11 mouse cellular contexts compared by ENCODE assay signal in genomic region chr5:35687098-35687497, GRCm38 (mm10). TPM values are rescaled to one million over a fixed set of nuclear protein-coding genes. Genes with fewer than 3 reads are reported as not detected.
DNase-seq lines count a peak whose midpoint lies in the region; ATAC-seq and TF ChIP-seq lines count a peak whose summit lies in the region.
"Had no signal": no experiment of that assay in that cellular context is flagged by ENCODE, and none has a peak within 500 bp of the region (broad histone marks: within the 10 kb centered on the region; RNA-seq: fewer than 3 reads in every experiment).

No protein-coding gene starts in this region.

- no peak for DNase-seq in heart, adult 9 months (ENCODE audit: low spot score in 2 of 2)
- peak; percentile 26 for DNase-seq in lung, postnatal 0 days (ENCODE audit: low spot score)
- DNase-seq in lung, postnatal 25 days (ENCODE audit: low spot score): no peak
- DNase-seq in left cerebral cortex, adult 18-20 months (ENCODE audit: low spot score in 2 of 2): no peak
- DNase-seq in right cerebral cortex, postnatal 36 days (ENCODE audit: low spot score in 2 of 2): no peak
- DNase-seq: right cerebral cortex, adult 18-20 months had no signal

- no peaks in the 10 kb centered on the region for H3K36me3 ChIP-seq in heart, embryonic 14.5 days (ENCODE audit: control insufficient read depth, insufficient read depth, low read length)
- no peaks in the 10 kb centered on the region for H3K36me3 ChIP-seq in lung, postnatal 0 days (ENCODE audit: insufficient read depth, low read length)
- no peaks in the 10 kb centered on the region for H3K36me3 ChIP-seq in embryonic facial prominence, embryonic 13.5 days
- H3K36me3 ChIP-seq: embryonic facial prominence, embryonic 12.5 days had no signal

- peak; percentile 74 for ATAC-seq in heart, embryonic 14.5 days (ENCODE audit: insufficient number of reproducible peaks, insufficient read depth, low FRiP score, low read depth)
- peak; percentile 56 for ATAC-seq in lung, postnatal 0 days
- ATAC-seq in embryonic facial prominence, embryonic 13.5 days (ENCODE audit: insufficient number of reproducible peaks, insufficient read depth, low FRiP score, low TSS enrichment, low read depth): 0 out of 2 replicates have a peak, but pooled peaks have one; percentile 48
- ATAC-seq in megakaryocyte progenitor cell, adult 5-6 weeks (replicated peaks; ENCODE audit: poor library complexity): peak; percentile 34; the same call in 1 of the 2 replicates

- no peak for TF ChIP-seq CTCF in lung, postnatal 0 days (IDR thresholded peaks at IDR 0.05)

- H3K9me3 ChIP-seq in heart, embryonic 14.5 days (ENCODE audit: control insufficient read depth, low read length): no peaks in the 10 kb centered on the region
- H3K9me3 ChIP-seq in lung, postnatal 0 days (ENCODE audit: low read length): no peaks in the 10 kb centered on the region
- H3K9me3 ChIP-seq in embryonic facial prominence, embryonic 13.5 days: no peaks in the 10 kb centered on the region
- H3K9me3 ChIP-seq: embryonic facial prominence, embryonic 12.5 days had no signal

- peak overlapping the region; percentile 22; the same call in 1 of the 2 replicates for H3K9ac ChIP-seq in heart, embryonic 14.5 days (ENCODE audit: low read length)
- H3K9ac ChIP-seq in lung, postnatal 0 days (replicated peaks; ENCODE audit: low read depth): no peak overlapping the region
- no peak overlapping the region for H3K9ac ChIP-seq in embryonic facial prominence, embryonic 13.5 days
- H3K9ac ChIP-seq: embryonic facial prominence, embryonic 12.5 days had no signal

- H3K4me2 ChIP-seq in heart, embryonic 14.5 days (ENCODE audit: low read length): no peak overlapping the region
- no peak overlapping the region for H3K4me2 ChIP-seq in lung, postnatal 0 days (replicated peaks; ENCODE audit: low read depth, low read length)
- H3K4me2 ChIP-seq in embryonic facial prominence, embryonic 13.5 days: no peak overlapping the region
- H3K4me2 ChIP-seq: embryonic facial prominence, embryonic 12.5 days had no signal

- peaks cover 62 to 66% of the 10 kb centered on the region in 2 experiments for H3K4me1 ChIP-seq in heart, embryonic 14.5 days (ENCODE audit: control insufficient read depth in 2 of 2, insufficient read depth in 2 of 2, low read length in 2 of 2)
- H3K4me1 ChIP-seq in lung, postnatal 0 days (ENCODE audit: insufficient read depth, low read depth, low read length): no peaks in the 10 kb centered on the region
- peaks cover 28% of the 10 kb centered on the region for H3K4me1 ChIP-seq in embryonic facial prominence, embryonic 13.5 days

- H3K27me3 ChIP-seq in heart, embryonic 14.5 days (ENCODE audit: control insufficient read depth, insufficient read depth, low read length): 0 out of 2 replicates have a peak, but pooled peaks cover under 1% of the 10 kb centered on the region
- no peaks in the 10 kb centered on the region for H3K27me3 ChIP-seq in lung, postnatal 0 days (replicated peaks; ENCODE audit: insufficient read depth, low read length)
- no peaks in the 10 kb centered on the region for H3K27me3 ChIP-seq in embryonic facial prominence, embryonic 13.5 days
- H3K27me3 ChIP-seq: embryonic facial prominence, embryonic 12.5 days had no signal

- WGBS in heart, embryonic 14.5 days: 31% methylated on average over 5 of the region's 5 CpGs
- whole genome bisulfite sequencing in lung, postnatal 0 days: 47% methylated on average over 5 of the region's 5 CpGs
- WGBS in embryonic facial prominence, embryonic 13.5 days: 45% methylated on average over 5 of the region's 5 CpGs

- H3K27ac ChIP-seq in heart, embryonic 14.5 days (replicated peaks in 1 of 2; ENCODE audit: control insufficient read depth in 1 of 2, insufficient read depth in 1 of 2, low read depth in 2 of 2, low read length in 2 of 2): peak overlapping the region; percentile 75 to 76
- no peak overlapping the region for H3K27ac ChIP-seq in lung, postnatal 0 days (ENCODE audit: low read length)
- H3K27ac ChIP-seq in embryonic facial prominence, embryonic 13.5 days: no peak overlapping the region; the same call in 1 of the 2 replicates
- H3K27ac ChIP-seq: embryonic facial prominence, embryonic 12.5 days; left cerebral cortex, adult 2 months had no signal

- H3K4me3 ChIP-seq in heart, embryonic 14.5 days (ENCODE audit: control insufficient read depth in 1 of 2, insufficient read depth in 1 of 2, low read depth in 1 of 2, low read length in 2 of 2): no peak overlapping the region
- no peak overlapping the region for H3K4me3 ChIP-seq in lung, postnatal 0 days (ENCODE audit: low read depth, low read length)
- H3K4me3 ChIP-seq in embryonic facial prominence, embryonic 13.5 days: no peak overlapping the region
- H3K4me3 ChIP-seq: embryonic facial prominence, embryonic 12.5 days; left cerebral cortex, adult 2 months had no signal

- no peak for TF ChIP-seq EP300 in lung, postnatal 0 days (IDR thresholded peaks at IDR 0.05)

RNA-seq across cellular contexts. Expression of gene Htra3, which starts 7.5 kb away (rescaled TPM):
- 7.6 and 7.8 TPM in 2 replicates for polyA plus RNA-seq in heart, embryonic 14.5 days (2014; fragmentation: Nextera tagmentation; extraction: Ambion mirVana)
- 35.7 and 40.5 TPM in 2 replicates for polyA plus RNA-seq in lung, postnatal 0 days (2015; fragmentation: Nextera tagmentation; extraction: Ambion mirVana)
- polyA plus RNA-seq in embryonic facial prominence, embryonic 13.5 days (2015; fragmentation: Nextera tagmentation; extraction: Ambion mirVana): 4.6 and 5.0 TPM in 2 replicates
- not detected in 2 replicates for total RNA-seq in megakaryocyte progenitor cell, adult 5-6 weeks (2015)
- total RNA-seq in megakaryocyte progenitor cell, adult 5-6 weeks (2017): not detected in 2 replicates
- total RNA-seq in left cerebral cortex, adult 18-20 months (2021): 1 to 10 TPM; 5.0 to 7.4 TPM

RNA-seq across cellular contexts. Expression of gene Sh3tc1, which starts 52.7 kb away (rescaled TPM):
- polyA plus RNA-seq in heart, embryonic 14.5 days (2014; fragmentation: Nextera tagmentation; extraction: Ambion mirVana): 6.3 and 7.8 TPM in 2 replicates
- polyA plus RNA-seq in lung, postnatal 0 days (2015; fragmentation: Nextera tagmentation; extraction: Ambion mirVana): 21.1 and 22.9 TPM in 2 replicates
- 5.7 and 6.5 TPM in 2 replicates for polyA plus RNA-seq in embryonic facial prominence, embryonic 13.5 days (2015; fragmentation: Nextera tagmentation; extraction: Ambion mirVana)
- total RNA-seq in megakaryocyte progenitor cell, adult 5-6 weeks (2015): 2.7 and 4.1 TPM in 2 replicates
- 2.9 and 5.5 TPM in 2 replicates for total RNA-seq in megakaryocyte progenitor cell, adult 5-6 weeks (2017)
- 1 to 10 TPM; 2.4 to 2.6 TPM for total RNA-seq in left cerebral cortex, adult 18-20 months (2021)

Comparison
In these comparisons a context has a peak if more than half of its experiments do, and no peak if none do; other contexts are left out.
1. H3K27ac ChIP-seq: peak in heart, embryonic 14.5 days (2 of 2); none in lung, postnatal 0 days (single experiment) and embryonic facial prominence, embryonic 13.5 days (single experiment).
2. Peak in every context shown above with its lines, with median percentiles within 50 percentile points of each other: ATAC-seq.